ENCODE assay signal across 24 mouse cellular contexts in genomic region chr1:40659017-40659416, GRCm38 (mm10). TPM values are rescaled to one million over a fixed set of nuclear protein-coding genes. Genes with fewer than 3 reads are reported as not detected.
A peak's percentile ranks its signal among the peaks of the same experiment; 100 is the strongest.
DNase-seq lines count a peak whose midpoint lies in the region; ATAC-seq lines count a peak whose summit lies in the region.
"Had no signal": no experiment of that assay in that cellular context is flagged by ENCODE, and none has a peak within 500 bp of the region (broad histone marks: within the 10 kb centered on the region; RNA-seq: fewer than 3 reads in every experiment).

No protein-coding gene starts in this region.

- H3K36me3 ChIP-seq in embryonic facial prominence, embryonic 11.5 days (replicated peaks; ENCODE audit: control insufficient read depth, insufficient read depth, low read depth, low read length): no peaks in the 10 kb centered on the region
- no peaks in the 10 kb centered on the region for H3K36me3 ChIP-seq in embryonic facial prominence, embryonic 10.5 days (replicated peaks)
- no peaks in the 10 kb centered on the region for H3K36me3 ChIP-seq in kidney, embryonic 16.5 days (ENCODE audit: insufficient read depth, low read length)
- no peaks in the 10 kb centered on the region for H3K36me3 ChIP-seq in embryonic facial prominence, embryonic 14.5 days (ENCODE audit: control insufficient read depth, insufficient read depth, low read length)
- no peaks in the 10 kb centered on the region for H3K36me3 ChIP-seq in stomach, embryonic 14.5 days (ENCODE audit: control insufficient read depth, insufficient read depth, low read length)
- H3K36me3 ChIP-seq: forebrain, embryonic 12.5 days; G1E had no signal

- no peak for ATAC-seq in embryonic facial prominence, embryonic 11.5 days (replicated peaks; ENCODE audit: insufficient number of reproducible peaks, low FRiP score, low TSS enrichment, low read depth)
- no peak for ATAC-seq in kidney, embryonic 16.5 days (ENCODE audit: low FRiP score, low TSS enrichment)
- ATAC-seq in embryonic facial prominence, embryonic 14.5 days (ENCODE audit: low read depth): no peak
- ATAC-seq in stomach, embryonic 14.5 days (ENCODE audit: insufficient number of reproducible peaks, insufficient read depth, low FRiP score, low read depth): no peak
- ATAC-seq: activated CD4-positive, CD25-positive, alpha-beta regulatory T cell, adult 4 months; liver, postnatal 0 days; midbrain, embryonic 16.5 days had no signal

- DNase-seq in embryonic facial prominence, embryonic 11.5 days (ENCODE audit: low spot score): peak; percentile 33
- DNase-seq in embryonic facial prominence, embryonic 10.5 days (ENCODE audit: low spot score): no peak
- no peak for DNase-seq in kidney, adult 8-10 months
- no peak for DNase-seq in embryonic facial prominence, embryonic 14.5 days (ENCODE audit: low spot score)
- no peak for DNase-seq in embryo, embryonic 10.5 days (ENCODE audit: low spot score)
- no peak for DNase-seq in frontal cortex, postnatal 36 days (ENCODE audit: low spot score in 2 of 2)
- DNase-seq: adrenal gland, postnatal 10 days; cerebellum, adult 9-10 months; gastrocnemius, postnatal 10 days; heart, adult 2 months; heart, postnatal 14 days; kidney, adult 11 months; liver, postnatal 0 days; right cerebral cortex, postnatal 14 days; thymus, postnatal 36 days had no signal

- WGBS in embryonic facial prominence, embryonic 11.5 days: 27% methylated on average over 12 of the region's 12 CpGs
- WGBS in embryonic facial prominence, embryonic 10.5 days: 42% methylated on average over 12 of the region's 12 CpGs
- WGBS in kidney, embryonic 16.5 days: 12% methylated on average over 12 of the region's 12 CpGs
- 29% methylated on average over 12 of the region's 12 CpGs for WGBS in embryonic facial prominence, embryonic 14.5 days
- 31% methylated on average over 12 of the region's 12 CpGs for whole genome bisulfite sequencing in stomach, embryonic 14.5 days

- H3K27me3 ChIP-seq in embryonic facial prominence, embryonic 11.5 days (ENCODE audit: control insufficient read depth, insufficient read depth, low read length): no peaks in the 10 kb centered on the region
- H3K27me3 ChIP-seq in embryonic facial prominence, embryonic 10.5 days (replicated peaks; ENCODE audit: low read depth, poor library complexity, severe bottlenecking): 0 out of 2 replicates have a peak, but pooled peaks cover 3% of the 10 kb centered on the region
- H3K27me3 ChIP-seq in kidney, embryonic 16.5 days (ENCODE audit: insufficient read depth, low read length): no peaks in the 10 kb centered on the region
- no peaks in the 10 kb centered on the region for H3K27me3 ChIP-seq in embryonic facial prominence, embryonic 14.5 days (replicated peaks; ENCODE audit: control insufficient read depth, insufficient read depth, low read length)
- H3K27me3 ChIP-seq in stomach, embryonic 14.5 days (ENCODE audit: control insufficient read depth, insufficient read depth, low read length): no peaks in the 10 kb centered on the region
- H3K27me3 ChIP-seq: forebrain, embryonic 12.5 days had no signal

- no peak overlapping the region for H3K27ac ChIP-seq in embryonic facial prominence, embryonic 11.5 days (replicated peaks; ENCODE audit: low read depth, low read length)
- no peak overlapping the region for H3K27ac ChIP-seq in embryonic facial prominence, embryonic 10.5 days (replicated peaks)
- no peak overlapping the region for H3K27ac ChIP-seq in kidney, embryonic 16.5 days (ENCODE audit: low read length)
- H3K27ac ChIP-seq in embryonic facial prominence, embryonic 14.5 days (replicated peaks; ENCODE audit: low read depth, low read length): no peak overlapping the region
- no peak overlapping the region for H3K27ac ChIP-seq in stomach, embryonic 14.5 days (ENCODE audit: low read length)
- H3K27ac ChIP-seq: forebrain, embryonic 12.5 days; hindbrain, embryonic 14.5 days; layer of hippocampus, adult 2 months had no signal

- no peaks in the 10 kb centered on the region for H3K4me1 ChIP-seq in embryonic facial prominence, embryonic 11.5 days (ENCODE audit: control insufficient read depth, insufficient read depth, low read length)
- peaks cover 25% of the 10 kb centered on the region for H3K4me1 ChIP-seq in embryonic facial prominence, embryonic 10.5 days
- peaks cover 24% of the 10 kb centered on the region for H3K4me1 ChIP-seq in kidney, embryonic 16.5 days (ENCODE audit: insufficient read depth, low read length)
- H3K4me1 ChIP-seq in embryonic facial prominence, embryonic 14.5 days (ENCODE audit: control insufficient read depth, insufficient read depth, low read length): peaks cover 4% of the 10 kb centered on the region; the same call in 1 of the 2 replicates
- no peaks in the 10 kb centered on the region for H3K4me1 ChIP-seq in stomach, embryonic 14.5 days (ENCODE audit: control insufficient read depth, insufficient read depth, low read length)
- H3K4me1 ChIP-seq: forebrain, embryonic 12.5 days; megakaryocyte, embryonic 14.5 days had no signal

- H3K4me2 ChIP-seq in embryonic facial prominence, embryonic 11.5 days (ENCODE audit: low read depth, low read length): no peak overlapping the region
- H3K4me2 ChIP-seq in kidney, embryonic 16.5 days (replicated peaks; ENCODE audit: low read depth, low read length): peak overlapping the region; percentile 44
- peak overlapping the region; percentile 35; the same call in 1 of the 2 replicates for H3K4me2 ChIP-seq in embryonic facial prominence, embryonic 14.5 days (ENCODE audit: low read depth, low read length)
- peak overlapping the region; percentile 35 for H3K4me2 ChIP-seq in stomach, embryonic 14.5 days (replicated peaks; ENCODE audit: low read depth, low read length)
- H3K4me2 ChIP-seq: forebrain, embryonic 12.5 days; hindbrain, embryonic 14.5 days had no signal

- no peak overlapping the region for H3K9ac ChIP-seq in embryonic facial prominence, embryonic 11.5 days (replicated peaks; ENCODE audit: low read length)
- no peak overlapping the region for H3K9ac ChIP-seq in kidney, embryonic 16.5 days (replicated peaks; ENCODE audit: low read length)
- H3K9ac ChIP-seq in embryonic facial prominence, embryonic 14.5 days (ENCODE audit: low read depth, low read length): no peak overlapping the region
- H3K9ac ChIP-seq in stomach, embryonic 14.5 days (replicated peaks; ENCODE audit: low read depth, low read length): no peak overlapping the region
- H3K9ac ChIP-seq: forebrain, embryonic 12.5 days; hindbrain, embryonic 14.5 days; liver, postnatal 0 days had no signal

- H3K4me3 ChIP-seq in embryonic facial prominence, embryonic 11.5 days (ENCODE audit: low read depth, low read length): no peak overlapping the region
- H3K4me3 ChIP-seq in embryonic facial prominence, embryonic 10.5 days: no peak overlapping the region
- H3K4me3 ChIP-seq in kidney, embryonic 16.5 days (ENCODE audit: low read length): peak overlapping the region; percentile 17; the same call in 1 of the 2 replicates
- H3K4me3 ChIP-seq in embryonic facial prominence, embryonic 14.5 days (ENCODE audit: low read depth, low read length): no peak overlapping the region
- no peak overlapping the region for H3K4me3 ChIP-seq in stomach, embryonic 14.5 days (ENCODE audit: low read depth, low read length)
- H3K4me3 ChIP-seq: forebrain, embryonic 12.5 days; heart, adult 2 months; layer of hippocampus, adult 2 months; megakaryocyte, embryonic 14.5 days had no signal

- H3K9me3 ChIP-seq in embryonic facial prominence, embryonic 11.5 days (replicated peaks; ENCODE audit: control insufficient read depth, low read length): no peaks in the 10 kb centered on the region
- no peaks in the 10 kb centered on the region for H3K9me3 ChIP-seq in embryonic facial prominence, embryonic 10.5 days
- H3K9me3 ChIP-seq in kidney, embryonic 16.5 days (ENCODE audit: low read length): no peaks in the 10 kb centered on the region
- H3K9me3 ChIP-seq in embryonic facial prominence, embryonic 14.5 days (ENCODE audit: control insufficient read depth, low read length): no peaks in the 10 kb centered on the region
- no peaks in the 10 kb centered on the region for H3K9me3 ChIP-seq in stomach, embryonic 14.5 days (ENCODE audit: control insufficient read depth, low read depth, low read length)
- H3K9me3 ChIP-seq: forebrain, embryonic 12.5 days; G1E had no signal

RNA-seq across cellular contexts. Expression of gene Slc9a2, which starts 21.4 kb away (rescaled TPM):
- polyA plus RNA-seq in embryonic facial prominence, embryonic 11.5 days (2014; fragmentation: Nextera tagmentation; extraction: Ambion mirVana): 0.08 and 0.11 TPM in 2 replicates
- not detected in 2 replicates for polyA plus RNA-seq in embryonic facial prominence, embryonic 10.5 days (2016; fragmentation: Nextera tagmentation; extraction: Ambion mirVana)
- polyA plus RNA-seq in kidney, embryonic 16.5 days (2015; fragmentation: Nextera tagmentation; extraction: Ambion mirVana): 2.7 and 2.8 TPM in 2 replicates
- polyA plus RNA-seq in embryonic facial prominence, embryonic 14.5 days (2014; fragmentation: Nextera tagmentation; extraction: Ambion mirVana): 1.9 and 2.3 TPM in 2 replicates
- 0.93 and 1.2 TPM in 2 replicates for polyA plus RNA-seq in stomach, embryonic 14.5 days (2014; fragmentation: Nextera tagmentation; extraction: Ambion mirVana)
- polyA plus RNA-seq: activated CD4-positive, CD25-positive, alpha-beta regulatory T cell, adult 4 months; G1E; liver, postnatal 0 days had no signal
